Mouse (Mus musculus) thymus, postnatal 10 days (tissue): ENCODE data around the gene Tomm20.
A peak's percentile ranks its signal among the peaks of the same experiment; 100 is the strongest.
"Not testable (repeated sequence)": the region's sequence is repeated elsewhere in the genome, so short reads cannot be mapped to it uniquely, and the experiment has no call there.

Experiments
- DNase-seq, 2 experiments: peaks; one replicate each; pipeline ENCODE4 v3.0.0; 2021; ENCODE audit warnings: low spot score in 2 of 2

Gene Tomm20

DNA sequence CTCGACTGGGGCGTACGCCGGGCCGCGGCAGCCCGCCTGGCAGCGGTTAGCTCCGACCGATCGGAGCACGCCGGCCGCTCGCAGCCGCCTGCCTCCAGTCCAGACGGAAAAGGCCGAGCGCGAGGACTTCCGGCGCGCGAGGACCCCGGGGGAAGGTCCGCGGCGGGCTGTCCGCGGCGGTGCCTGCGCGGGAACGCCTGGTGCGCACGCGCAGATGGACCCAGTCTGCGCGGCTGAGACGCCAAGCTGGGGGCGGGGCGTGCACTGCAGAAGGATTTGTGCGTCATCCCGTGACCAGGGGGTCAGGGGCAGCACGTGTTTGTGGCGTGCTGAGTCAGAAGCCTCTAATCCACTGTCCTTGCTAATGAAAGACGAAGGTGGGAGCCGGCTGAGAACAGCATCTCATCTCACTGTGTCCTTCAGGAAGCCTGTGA is at the start of gene Tomm20:
Gene Tomm20, minus strand, starts transcription at position 115 of the 434 bp plus-strand sequence.
- DNase-seq = peak; percentile 82 to 92

- DNase-seq = no peak
These were observed 48.9 kb upstream of the Tomm20 start for GRCm38 (mm10) chr8:126994506-126994905.

- no peak for DNase-seq
These were observed 43.9 kb upstream of the Tomm20 start for GRCm38 (mm10) chr8:126989363-126990153.

- DNase-seq = no peak
These were observed 42.8 kb upstream of the Tomm20 start for GRCm38 (mm10) chr8:126988346-126989006.

- peak; percentile 42 to 75 for DNase-seq
These were observed 40.9 kb upstream of the Tomm20 start for GRCm38 (mm10) chr8:126986495-126986894.

DNA sequence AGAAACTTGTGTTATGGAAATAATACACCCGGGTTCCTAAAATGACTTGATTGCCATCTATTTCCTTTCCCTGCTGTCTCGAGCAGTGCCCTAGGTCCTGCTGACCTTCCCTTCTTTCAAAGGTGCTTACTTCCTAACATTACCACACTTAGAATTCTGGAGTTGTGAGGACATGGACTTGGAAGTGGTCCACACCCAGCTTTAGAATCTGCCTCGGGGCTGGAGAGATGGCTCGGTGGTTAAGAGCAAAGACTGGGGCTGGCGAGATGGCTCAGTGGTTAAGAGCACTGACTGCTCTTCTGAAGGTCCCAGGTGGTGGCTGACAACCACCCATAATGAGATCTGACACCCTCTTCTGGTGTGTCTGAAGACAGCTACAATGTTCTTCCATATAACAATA is 34.4 kb upstream of the Tomm20 start:
- no peak for DNase-seq

DNA sequence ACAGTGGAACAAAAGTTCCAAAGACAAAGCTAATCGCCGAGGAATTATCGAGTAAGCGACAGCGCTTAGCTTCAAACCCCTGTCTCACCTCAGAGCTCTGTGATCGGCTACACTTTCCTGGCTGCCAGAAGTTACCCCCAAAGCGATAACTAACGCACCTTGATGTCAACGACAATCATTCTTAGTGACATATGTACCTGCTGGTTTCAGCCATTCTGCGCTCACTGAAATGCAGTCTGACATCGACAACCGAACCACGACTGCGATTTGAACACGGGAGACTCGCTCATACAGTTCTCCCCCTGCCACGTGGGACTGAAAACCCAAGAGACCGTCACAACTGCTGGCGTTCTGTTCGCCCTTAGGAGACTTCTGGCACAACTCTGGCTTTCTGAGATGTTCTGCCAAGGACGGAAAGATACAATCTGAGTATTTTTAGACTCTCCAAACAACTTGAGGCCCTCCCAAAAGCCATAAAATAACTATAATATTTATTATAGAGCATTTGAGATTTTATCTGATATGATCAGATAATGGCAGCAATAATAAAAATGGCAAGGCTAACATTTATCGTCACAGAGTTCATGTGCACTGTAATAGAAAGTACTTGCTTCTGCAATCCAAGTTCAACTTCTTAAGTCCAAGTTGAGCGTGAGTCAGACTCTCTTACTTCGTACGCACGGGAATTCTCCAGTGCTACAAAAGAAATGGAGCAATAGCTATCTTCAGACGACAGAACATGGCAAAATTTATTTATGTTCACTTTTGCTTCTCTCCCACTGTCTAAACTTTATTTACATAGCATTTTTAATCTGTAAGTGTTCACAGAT is 33.7 kb upstream of the Tomm20 start:
- no peak for DNase-seq

DNA sequence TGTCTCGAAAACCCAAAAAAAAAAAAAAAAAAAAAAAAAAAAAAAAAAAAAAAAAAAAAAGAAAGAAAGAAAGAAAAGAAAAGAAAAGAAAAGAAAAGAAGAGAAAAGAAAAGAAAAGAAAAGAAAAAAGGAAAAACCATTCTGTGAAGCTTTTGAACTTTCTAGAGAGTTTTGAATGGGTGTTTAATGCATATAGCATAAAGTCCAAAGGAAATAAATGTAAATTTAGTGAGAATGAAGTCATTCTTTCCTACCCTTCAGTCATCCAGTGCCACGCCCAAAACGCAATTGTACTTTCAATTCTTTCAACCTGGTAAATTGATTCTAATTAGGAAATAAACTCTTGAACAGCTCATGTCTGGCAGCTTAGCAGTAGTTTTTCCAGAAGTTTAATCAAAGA is 32.9 kb upstream of the Tomm20 start:
- DNase-seq = not testable (repeated sequence)

DNA sequence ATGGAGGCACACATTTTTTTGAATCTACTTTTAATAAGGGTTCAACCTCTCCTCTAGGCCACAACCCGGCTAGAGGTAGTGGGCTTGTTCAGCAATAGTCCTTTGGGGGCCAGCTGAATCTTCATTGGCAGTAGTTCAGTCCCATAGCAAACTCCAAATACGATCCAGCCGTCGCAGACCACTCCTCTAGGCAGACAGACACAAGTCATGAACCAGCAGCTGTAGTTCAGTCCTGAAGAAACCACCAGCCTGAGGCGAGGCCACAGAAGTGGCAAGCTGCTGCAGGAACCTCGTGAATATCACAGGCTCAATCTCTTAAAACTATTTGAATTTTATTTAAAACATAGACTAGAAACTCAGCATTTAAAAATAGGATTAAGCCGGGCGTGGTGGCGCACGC is 32.4 kb upstream of the Tomm20 start:
- DNase-seq = no peak

DNA sequence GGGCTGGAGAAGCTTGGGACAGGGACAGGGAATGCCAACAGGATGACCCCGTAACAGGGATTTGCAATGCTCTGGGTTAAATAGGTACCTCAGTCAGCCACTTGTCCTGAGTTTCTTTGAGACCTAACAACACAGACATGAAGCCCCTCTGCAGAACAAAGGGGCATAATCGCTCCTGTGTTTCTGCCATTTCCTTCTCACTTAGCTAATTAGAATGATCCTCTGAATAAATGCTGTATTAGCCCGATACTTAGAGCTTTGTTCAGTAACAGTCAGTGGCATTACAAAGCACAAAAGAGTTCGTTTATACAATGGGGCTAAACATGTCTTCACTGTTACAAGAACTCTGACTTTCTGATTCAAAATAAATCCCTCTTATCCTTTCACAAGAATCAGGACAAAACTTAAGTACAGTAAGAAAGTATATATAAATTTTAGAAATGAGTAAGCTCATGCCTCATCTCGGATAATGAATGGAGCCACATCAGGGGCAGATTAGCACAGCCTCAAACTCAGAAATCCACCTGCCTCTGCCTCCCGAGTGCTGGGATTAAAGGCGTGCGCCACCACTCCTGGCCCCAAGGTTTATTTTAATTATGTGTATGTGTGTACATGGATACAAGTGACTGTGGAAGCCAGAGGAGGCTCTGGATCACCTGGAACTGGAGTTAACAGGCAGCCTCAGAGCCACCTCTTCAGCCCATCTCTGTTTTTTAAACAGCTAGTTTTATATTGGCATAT is 31.1 kb upstream of the Tomm20 start:
- DNase-seq = no peak

DNA sequence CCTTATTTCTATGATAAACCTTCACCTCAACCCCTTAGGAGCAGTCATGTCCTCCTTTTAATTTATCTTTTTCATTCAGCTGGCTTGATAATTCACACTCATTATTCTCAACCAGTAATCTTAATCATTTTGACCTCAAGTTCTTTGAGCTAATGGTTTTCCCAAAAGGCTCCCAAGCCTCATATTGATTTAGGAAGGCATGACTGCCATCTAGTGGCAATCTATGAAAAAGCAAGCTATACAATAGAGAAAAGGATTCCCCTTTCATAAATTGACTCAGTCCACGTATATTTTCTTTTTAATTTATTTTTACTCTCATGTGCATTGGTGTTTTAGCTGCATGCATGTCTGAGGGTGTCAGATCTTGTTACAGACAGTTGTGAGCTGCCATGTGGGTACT is 30.1 kb upstream of the Tomm20 start:
- peak in 1 of 2 experiments; percentile 39 for DNase-seq

DNA sequence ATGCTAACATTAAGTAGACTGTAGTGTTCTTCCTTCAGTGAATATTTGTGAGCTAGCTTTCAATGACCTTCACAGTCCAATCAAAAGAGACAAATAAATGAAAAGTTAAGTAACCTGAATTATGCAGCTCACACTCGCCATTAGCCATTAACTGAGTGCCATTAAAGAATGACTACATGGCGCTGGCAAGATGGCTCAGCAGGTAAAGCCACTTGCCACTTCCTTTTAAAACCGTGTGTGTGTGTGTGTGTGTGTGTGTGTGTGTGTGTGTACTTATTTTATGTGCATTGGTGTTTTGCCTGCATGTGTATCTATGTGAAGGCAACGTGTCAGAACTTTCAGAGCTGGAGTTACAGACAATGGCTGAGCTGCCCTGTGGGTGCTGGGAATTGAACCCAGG is 28.9 kb upstream of the Tomm20 start:
- no peak for DNase-seq

DNA sequence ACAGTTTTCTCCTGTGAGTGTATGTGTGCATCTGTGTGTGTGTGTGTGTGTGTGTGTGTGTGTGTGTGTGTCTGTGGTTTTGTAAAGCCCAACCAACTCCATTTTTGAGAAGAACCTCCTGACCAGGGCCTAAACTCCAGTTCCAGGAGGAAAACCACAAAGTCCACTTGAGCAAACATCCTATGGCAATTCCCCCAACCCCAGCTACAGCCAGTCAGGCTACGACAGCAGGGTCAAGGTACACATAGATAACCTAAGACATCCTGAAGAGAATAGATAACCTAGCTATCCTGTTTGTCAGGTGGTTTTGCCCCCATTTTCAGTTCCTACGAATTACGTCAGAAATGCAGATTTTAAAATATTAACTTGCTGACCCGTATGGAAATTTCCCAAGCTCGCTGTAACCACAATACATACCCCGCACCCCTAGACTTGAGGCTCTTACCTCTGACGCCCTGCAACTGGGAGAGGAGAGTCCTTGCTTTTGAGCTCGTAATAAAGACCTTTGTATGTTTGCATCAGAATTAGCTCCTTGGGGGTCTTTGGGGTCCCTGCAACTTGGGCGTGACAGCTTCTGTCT is 28.1 kb upstream of the Tomm20 start:
- no peak for DNase-seq

- no peak for DNase-seq
These were observed 27.0 kb upstream of the Tomm20 start for GRCm38 (mm10) chr8:126972649-126973048.

DNA sequence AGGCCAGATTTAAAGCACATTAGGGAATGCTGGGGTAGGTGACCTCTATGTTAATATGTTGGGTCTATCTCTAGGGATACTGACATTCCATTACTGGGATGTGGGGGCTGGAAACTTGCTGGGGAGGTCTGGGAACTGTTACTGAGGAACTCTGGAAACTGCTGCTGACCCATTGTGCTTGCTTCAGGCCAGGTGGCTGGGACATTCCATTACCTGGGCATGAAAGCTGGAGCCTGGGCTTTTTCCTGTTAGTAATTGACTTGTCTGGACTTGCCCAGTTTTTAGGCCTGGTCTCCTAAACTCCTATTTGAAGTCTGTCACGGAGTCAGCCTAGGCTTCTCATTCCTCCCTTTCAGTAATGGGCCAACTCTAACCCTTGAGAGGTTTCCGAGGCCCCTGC is 26.5 kb upstream of the Tomm20 start:
- no peak for DNase-seq

DNA sequence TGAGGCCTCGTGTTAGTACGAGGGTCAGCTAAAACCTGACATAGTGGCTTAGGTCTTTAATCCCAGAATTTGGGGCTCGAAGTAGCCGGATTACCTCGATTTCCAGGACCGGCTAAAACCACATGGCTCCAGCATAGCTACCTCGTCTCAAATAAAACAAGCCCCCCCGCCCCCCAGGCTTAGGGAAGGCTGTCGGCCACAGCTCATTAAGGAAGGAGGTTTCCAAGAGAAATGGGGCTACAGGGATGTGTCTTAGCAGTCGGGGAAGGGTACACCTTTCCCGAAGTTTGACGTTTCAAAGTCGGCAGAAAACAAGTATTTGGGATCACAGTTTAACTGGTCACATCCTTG is 25.6 kb upstream of the Tomm20 start:
- no peak for DNase-seq

GRCm38 (mm10) chr8:126970579-126971313 is 25.1 kb upstream of the Tomm20 start, which contains the start of gene Rbm34:
Rbm34 (minus strand) TSS chr8:126971071.
- peak; percentile 81 to 90 for DNase-seq

- no peak for DNase-seq
These were observed 23.9 kb upstream of the Tomm20 start for GRCm38 (mm10) chr8:126969546-126969945.

DNA sequence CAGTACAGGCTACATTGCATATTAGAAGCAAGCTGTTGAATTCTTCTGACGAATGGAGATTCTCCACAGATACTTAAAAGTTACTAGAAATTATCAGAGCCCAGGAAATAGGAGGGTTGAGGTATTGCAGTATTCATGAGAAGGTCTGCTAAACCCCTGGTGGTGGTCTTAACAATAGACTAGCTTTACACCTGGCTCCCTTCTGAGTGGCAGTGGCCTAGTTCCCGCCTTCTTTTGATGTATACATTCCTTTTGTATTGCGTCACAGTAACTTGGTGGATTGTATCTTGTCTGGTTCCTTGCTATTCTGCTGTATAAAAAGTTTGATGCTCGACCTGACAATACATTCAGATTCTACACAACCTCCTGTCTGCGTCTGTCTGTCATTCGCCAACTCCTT is 22.5 kb upstream of the Tomm20 start:
- DNase-seq = no peak

DNA sequence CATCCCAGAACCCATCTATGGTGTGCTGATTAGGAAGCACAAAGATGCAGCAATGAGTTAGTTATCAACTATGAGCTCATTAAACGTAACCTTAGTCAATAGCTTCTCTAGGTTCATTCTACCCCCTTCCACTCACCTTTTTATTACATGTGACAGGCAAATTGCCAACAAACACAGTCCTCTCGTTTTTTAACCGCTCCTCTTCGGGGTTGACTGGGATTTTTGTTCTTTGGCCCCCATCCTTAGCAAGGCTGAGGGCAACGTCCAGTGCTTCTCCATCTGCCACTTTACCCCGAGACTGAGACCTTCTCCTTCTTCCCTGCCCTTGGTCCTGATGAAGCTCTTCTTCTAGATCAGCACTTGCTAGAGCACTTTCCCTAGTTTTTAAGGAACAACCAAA is 19.6 kb upstream of the Tomm20 start:
- no peak for DNase-seq

DNA sequence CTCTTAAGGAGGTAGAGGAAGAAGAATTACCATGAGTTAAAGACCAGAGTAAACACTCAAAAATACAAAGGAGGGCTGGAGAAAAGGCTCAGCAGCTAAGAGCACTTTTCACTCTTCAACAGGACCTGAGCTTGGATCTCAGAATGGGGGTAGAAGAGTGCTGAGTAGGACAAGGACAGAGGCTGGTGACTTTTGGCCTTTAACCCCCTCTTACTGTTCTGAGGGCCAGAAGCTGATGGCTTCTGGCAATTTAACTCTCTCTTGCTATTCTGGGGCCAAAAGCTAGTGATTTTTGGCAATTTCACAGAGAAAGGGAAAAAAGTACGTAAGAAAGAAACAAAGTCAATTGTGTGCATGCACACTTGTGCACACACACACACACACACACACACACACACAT is 17.2 kb upstream of the Tomm20 start:
- no peak for DNase-seq
